Mouse (Mus musculus): ENCODE results near the gene Pde1a.

DNA sequence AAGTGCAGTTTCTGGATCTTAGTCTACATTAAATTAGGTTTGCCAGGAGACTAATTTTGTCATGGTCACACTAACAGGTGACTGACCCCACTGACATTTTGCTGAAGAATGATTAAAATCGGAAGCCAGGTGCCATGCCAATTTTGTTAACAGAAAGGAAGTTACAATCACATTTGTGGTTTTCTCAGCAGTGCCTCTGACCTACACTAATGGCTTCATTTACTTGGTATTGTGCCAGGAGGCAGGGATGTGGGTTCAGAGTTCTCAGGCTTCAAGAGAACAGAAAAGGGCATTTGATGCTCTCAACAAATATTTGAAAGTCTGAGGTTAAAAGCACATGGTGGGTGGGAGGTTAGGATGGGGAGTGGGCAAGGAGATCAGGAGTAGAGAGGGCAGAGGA lies 236.4 kb downstream of the Pde1a start:
- TF ChIP-seq CTCF (IDR thresholded peaks at IDR 0.05; ENCODE audit: borderline replicate concordance, insufficient read depth, low read depth, low read length) (no peak), POLR2A (IDR thresholded peaks at IDR 0.05; ENCODE audit: borderline replicate concordance, insufficient read depth, low read length) (no peak)

Measured in cerebellum, adult 2 months (tissue).